Mouse (Mus musculus) right cerebral cortex, adult 2 months (tissue): ENCODE results near the gene Ak1.

ENCODE experiments used
- DNase-seq, 2 experiments: peaks; one replicate each; pipeline ENCODE4 v3.0.0; 2021 to 2022; ENCODE audit warnings: low spot score in 2 of 2

The Ak1 gene

GRCm38 (mm10) chr2:32653764-32654163, 32.2 kb downstream of the Ak1 start:
- DNase-seq = no peak

DNA sequence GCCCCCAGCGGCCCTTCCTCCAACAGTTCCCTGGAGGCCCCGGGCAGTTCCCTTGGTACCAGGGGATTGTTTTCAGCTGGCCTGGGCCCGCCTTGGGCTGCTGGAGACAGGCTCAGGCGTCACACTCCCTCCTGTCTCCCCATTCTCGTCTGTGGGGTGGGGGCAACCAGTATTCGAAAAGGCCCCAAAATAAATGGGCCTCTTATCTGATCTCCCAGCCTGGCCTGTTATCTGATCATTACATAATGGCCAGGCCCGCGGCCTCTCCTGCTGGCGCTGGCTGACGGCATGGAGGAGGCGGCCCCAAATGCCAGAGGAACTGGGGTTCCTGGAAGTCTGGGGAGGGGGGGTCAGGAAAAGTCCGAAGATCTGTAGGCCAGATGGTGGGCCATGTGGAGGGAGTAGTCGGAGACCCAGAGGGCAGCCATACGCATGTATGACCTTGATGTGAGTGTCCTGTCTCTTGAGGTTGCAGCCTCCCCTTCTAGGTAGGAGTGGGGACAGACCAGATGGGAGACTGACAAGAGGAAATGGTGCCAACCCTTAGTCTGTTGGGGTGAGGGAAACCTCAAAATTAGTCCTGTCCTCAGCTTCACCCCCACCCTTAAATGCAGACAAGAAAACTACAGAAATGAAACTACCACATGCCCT, 33.3 kb downstream of the Ak1 start:
- no peak for DNase-seq

GRCm38 (mm10) chr2:32655394-32655744, 33.8 kb downstream of the Ak1 start:
- DNase-seq = no peak

DNA sequence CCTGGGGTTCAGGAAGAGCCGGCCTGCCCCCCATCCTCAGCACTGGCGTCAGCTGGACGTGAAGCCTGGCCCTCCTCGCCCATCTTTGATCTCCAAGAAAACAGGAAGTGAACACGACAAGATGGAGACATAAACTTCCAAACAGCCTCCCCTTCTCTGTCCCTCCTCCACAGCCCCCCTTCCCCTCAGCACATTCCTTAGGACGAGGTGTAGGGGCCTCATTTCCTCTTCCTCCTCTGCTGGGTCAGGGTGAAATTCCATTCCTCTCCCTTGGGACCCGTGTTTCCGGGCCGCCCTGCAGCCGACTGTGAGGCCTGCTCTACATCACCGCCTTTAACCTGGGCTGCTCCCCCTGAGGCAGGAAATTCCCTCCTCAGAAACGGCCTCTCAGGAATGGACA, 34.3 kb downstream of the Ak1 start:
- no peak for DNase-seq

- DNase-seq = no peak
Observed at GRCm38 (mm10) chr2:32658873-32659272, 37.3 kb downstream of the Ak1 start.

DNA sequence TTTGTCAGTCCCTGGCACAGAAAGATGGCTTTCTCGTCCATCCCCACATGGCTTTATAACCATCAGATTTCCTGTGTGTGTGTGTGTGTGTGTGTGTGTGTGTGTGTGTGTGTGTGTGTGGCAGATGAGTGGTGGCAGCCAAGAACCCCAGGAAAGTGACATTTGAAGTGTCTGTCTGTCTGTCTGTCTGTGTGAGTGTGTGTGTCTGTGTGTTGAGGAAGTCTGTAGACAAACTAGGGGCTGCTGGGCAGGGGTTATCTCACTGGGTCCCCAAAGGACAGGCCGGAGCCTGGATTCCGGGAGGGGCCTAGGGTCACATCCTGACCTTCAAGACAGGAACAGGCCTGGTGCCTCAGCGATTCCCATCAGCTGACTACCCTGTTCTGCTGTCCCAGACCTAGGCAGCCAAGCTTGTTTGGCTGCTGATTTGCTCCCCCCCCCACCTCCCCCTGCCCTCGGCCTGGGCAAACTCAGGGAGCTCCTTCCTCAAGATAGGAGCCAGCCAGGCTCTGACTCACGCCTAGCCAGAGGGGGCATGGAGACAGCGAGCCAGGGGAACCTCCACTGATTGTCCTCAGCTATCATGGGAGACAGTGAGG, 40.0 kb downstream of the Ak1 start:
- no peak for DNase-seq

DNA sequence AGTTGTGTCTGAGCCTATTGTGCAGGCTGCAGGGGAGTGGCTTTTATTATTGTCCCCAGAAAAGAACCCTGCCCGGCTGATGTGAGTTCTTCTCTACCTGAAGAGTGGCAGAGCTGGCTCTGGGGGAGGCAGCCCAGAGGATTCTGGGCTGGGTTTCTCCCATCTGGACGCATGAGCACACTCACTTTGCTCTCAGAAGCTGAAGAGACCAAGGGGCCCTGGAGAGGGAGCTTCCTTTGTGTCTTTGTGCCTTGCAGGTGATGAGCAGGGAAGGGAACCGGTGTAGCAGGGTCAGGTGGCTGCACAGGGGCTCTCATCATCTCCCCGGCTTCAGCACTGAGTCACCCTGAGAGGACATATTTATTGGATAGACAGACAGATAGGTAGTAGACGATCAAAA, 40.7 kb downstream of the Ak1 start:
- no peak for DNase-seq

GRCm38 (mm10) chr2:32665345-32665744, 43.8 kb downstream of the Ak1 start:
- no peak for DNase-seq

DNA sequence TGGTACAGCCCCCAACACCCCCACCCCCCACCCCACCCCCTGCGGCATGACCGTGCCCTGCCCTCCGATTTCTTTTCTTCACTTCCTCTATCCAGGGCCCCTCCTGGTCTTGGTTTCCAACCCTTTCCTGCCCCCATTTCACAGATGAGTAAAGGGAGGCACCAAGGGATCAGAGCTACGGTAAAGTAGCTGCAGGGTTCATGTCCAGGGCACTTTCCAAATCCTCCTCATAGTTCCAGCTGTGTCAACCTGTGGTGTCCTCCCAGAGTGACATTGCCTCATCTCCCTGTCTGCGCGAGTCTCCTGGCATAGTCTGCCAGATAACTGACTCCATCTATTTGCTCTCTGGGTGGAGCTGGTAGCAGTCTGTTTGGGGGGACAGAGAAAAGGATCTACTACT, 44.3 kb downstream of the Ak1 start:
- DNase-seq = no peak

- DNase-seq = no peak
Observed at GRCm38 (mm10) chr2:32667775-32668174, 46.2 kb downstream of the Ak1 start.

GRCm38 (mm10) chr2:32668176-32668575, 46.6 kb downstream of the Ak1 start:
- no peak for DNase-seq

DNA sequence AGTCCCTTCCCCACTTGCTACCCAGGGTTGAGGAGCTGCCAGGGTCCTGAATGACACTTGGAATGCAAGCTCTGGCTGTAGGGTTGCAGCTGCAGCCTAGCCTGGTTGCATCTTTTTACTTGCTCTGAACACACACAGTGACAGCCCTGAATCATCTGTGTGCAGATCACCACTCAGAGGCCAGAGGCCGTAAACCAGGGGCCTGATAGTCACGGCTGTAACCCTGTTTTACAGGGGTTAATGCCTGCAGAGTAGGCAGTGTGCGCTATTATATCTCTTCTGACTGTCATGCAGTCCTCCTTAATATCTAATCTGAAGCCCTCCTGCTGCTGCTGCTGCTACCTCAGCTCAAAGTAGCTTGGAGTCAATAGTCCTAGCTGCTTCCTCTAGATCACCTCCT, 48.3 kb downstream of the Ak1 start:
- no peak for DNase-seq

DNA sequence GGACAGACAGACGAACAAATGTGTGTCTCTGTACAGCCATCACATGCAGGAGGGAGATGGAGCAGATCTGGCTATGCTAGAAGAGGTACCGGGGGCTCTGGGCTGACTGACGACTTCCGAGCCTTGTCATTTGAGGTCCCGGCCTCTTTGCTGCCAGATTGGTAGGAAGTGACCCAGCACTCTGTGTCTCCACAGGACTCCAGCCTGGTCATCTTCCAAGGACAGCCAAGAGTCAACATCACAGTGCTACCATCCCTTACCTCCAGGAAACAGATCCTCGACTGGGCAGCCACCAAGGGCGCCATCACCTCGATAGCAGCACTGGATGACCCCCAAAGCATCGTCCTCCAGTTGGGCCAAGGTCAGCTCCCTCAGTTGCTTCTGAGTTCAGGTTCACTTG, 49.6 kb downstream of the Ak1 start:
- DNase-seq = no peak

DNA sequence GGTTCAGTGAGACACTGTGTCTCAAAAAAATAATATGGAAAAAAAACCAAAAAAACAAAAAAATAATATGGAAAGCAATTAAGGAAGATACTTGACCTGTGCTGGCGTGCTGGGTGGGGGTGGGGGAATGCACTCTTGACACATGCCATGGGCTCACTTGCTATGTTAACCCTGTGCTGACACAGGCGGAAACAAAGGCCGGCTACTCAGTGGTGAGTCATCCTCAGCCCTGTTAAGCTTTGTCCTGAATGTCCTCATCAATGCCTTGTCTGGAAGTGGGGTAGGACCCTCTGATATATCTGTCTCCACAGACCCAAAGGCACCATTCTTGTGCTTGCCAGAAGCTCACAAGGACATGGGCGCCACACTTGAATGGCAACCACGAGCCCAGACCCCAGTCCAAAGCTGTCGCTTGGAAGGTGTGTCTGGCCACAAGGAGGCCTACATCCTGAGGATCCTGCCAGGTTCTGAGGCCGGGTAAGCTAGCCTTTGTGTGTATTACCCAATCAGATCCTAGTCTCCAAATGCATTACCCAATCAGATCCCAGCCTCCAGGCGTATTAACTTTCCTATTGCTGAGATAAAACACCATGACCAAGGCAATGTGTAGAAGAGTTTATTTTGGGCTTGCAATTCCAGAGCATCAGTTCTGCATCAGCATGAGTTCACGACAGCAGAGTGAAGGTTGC, 50.5 kb downstream of the Ak1 start:
- DNase-seq = no peak

- no peak for DNase-seq
Observed at GRCm38 (mm10) chr2:32673176-32673917, 51.8 kb downstream of the Ak1 start.

DNA sequence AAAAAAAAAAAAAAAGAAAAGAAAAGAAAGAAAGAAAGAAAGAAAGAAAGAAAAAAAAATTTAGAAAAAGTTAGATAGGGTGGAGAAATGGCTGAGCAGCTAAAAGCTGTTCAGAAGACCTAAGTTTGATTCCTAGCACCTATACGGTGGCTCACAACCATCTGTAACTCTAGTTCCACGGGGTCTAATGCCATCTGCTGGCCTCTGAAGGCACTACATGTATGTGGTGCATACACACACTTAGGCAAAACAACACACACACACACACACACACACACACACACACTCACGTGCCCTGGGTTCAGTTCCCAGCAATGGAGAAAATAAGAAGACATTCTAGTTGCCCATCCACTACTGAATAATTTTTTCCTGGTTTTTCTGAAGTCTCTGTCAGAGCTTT, 55.3 kb downstream of the Ak1 start:
- DNase-seq = no peak

DNA sequence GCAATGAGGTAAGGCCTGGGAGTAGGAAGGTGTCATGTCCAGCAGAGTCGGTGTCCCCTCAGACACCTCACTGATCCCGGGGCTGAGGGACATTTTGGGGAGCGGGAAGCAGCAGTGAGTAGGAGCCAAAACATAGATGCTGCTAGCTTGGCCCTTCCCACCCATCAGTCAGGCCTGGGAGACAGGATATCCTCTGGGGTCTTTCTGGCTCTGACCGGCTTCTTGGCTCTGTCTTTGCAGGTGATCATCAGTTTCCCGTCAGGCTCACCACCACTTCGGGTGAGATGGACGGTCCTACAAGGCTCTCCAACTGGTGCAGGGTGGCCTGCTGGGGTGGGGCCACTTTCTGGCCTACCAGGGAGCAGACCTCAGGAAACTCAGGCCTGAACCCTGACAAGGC, 56.1 kb downstream of the Ak1 start:
- no peak for DNase-seq

DNA sequence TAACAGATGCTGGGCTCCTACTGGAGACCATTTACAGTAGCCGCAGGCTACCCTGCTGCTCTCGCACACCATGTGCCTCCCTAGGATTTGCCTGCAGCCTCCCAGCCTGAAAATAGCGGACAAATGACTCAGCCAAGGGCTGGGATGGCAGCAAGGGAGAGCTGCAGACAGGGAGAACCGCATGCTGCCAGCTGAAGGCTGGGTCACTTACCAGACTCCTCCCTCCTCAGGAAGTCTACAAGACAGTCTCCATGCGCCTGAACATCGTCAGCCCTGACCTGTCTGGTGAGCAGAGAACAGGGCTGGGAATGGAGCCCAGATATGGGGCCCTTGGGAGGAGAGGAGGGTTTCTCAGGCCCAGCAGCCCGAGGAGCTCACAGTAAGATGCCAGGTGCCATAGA, 58.5 kb downstream of the Ak1 start:
- DNase-seq = peak; percentile 68 to 73

DNA sequence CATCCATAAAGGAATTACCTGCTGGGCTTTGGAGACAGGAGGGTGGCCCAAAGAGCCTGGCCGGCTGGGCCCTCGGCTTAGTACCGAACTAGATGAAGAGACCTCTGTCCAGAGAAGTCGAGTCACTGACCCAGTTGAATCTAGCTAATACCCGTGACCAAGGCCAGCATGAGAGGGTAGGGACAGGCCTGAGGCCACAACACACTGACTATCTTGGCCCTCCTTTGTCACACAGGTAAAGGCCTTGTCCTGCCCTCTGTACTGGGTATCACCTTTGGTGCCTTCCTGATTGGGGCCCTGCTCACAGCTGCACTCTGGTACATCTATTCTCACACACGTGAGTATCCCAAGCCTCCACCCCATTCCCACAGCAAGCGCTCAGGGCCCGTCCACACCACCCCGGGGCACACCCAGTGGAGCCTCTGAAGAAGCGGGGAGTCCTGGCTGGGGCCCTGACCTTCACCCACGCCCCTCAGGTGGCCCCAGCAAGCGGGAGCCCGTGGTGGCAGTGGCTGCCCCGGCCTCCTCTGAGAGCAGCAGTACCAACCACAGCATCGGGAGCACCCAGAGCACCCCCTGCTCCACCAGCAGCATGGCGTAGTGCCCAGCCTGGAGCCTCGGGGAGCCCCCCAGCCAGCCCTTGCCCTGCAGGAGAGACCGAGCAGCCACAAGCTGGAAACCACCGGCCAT, 59.5 kb downstream of the Ak1 start:
- no peak for DNase-seq

DNA sequence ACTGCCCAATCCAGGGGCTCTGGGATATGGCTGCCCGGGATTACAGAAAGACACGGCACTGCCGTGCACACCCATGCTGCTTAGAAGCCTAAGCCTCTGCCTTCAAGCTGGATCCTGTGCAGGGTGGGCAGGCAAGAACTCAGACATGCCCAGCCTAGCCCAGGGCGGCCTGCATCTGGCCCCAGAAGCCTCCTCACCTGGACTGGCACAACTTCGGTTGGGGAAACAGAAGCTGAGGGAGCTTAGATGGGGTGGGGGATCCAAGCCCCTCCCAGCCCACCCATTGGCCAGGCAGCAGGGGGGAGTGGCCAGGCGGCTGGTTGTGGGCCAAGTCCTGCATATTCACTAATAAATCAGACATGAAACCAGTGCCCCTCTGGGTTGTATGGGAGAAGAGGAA, 60.2 kb downstream of the Ak1 start:
- DNase-seq = no peak

- DNase-seq = no peak
Observed at GRCm38 (mm10) chr2:32682721-32683417, 61.3 kb downstream of the Ak1 start.

- DNase-seq = no peak
Observed at GRCm38 (mm10) chr2:32683701-32684100, 62.1 kb downstream of the Ak1 start.
